ENCODE assay signal across 12 mouse cellular contexts in genomic region chr6:25087167-25087566, GRCm38 (mm10).
"Had no signal": no experiment of that assay in that cellular context is flagged by ENCODE, and none has a peak within 500 bp of the region (broad histone marks: within the 10 kb centered on the region; RNA-seq: fewer than 3 reads in every experiment).

No protein-coding gene starts in this region.

- DNase-seq: kidney, adult 8-10 months; kidney, postnatal 36 days; liver; liver, embryonic 13.5 days; liver, postnatal 0 days; lung, postnatal 14 days; right cerebral cortex, postnatal 4 days; spleen, adult 18-20 months; thymus, adult 18-20 months; thymus, postnatal 14 days had no signal

- ATAC-seq: intestine, embryonic 16.5 days; liver, postnatal 0 days; midbrain, embryonic 16.5 days had no signal
